Mouse (Mus musculus) hindbrain, embryonic 11.5 days (tissue): Measurements from ENCODE around the gene Slc35d2. TPM values are rescaled to one million over a fixed set of nuclear protein-coding genes. Genes with fewer than 3 reads are reported as not detected.
"Not testable (repeated sequence)": the region's sequence is repeated elsewhere in the genome, so short reads cannot be mapped to it uniquely, and the experiment has no call there.

Source experiments
- ATAC-seq: fragments of 200-750 bp; cut with Nextera tagmentation; 2 replicates; pipeline ENCODE4 v1.8.0; 2017; ENCODE audit warnings: mild to moderate bottlenecking, moderate TSS enrichment, moderate library complexity; ENCODE audit not compliant: low FRiP score
- DNase-seq: peaks from one replicate; pipeline ENCODE4 v3.0.0-alpha.2; 2015; ENCODE audit warnings: low spot score
- H3K27ac ChIP-seq: fragments of 300-500 bp; sonication (generic); 2 replicates; pipeline ENCODE4 v1.5.1; 2014; ENCODE audit warnings: mild to moderate bottlenecking, low read depth, low read length
- H3K27me3 ChIP-seq: fragments of 300-500 bp; sonication (generic); 2 replicates; pipeline ENCODE4 v1.6.1; 2014; ENCODE audit warnings: mild to moderate bottlenecking, low read length, moderate library complexity, mixed read lengths; ENCODE audit not compliant: control insufficient read depth, insufficient read depth
- H3K36me3 ChIP-seq: fragments of 300-500 bp; sonication (generic); 2 replicates; pipeline ENCODE4 v1.6.1; 2014; ENCODE audit warnings: mild to moderate bottlenecking, low read length, moderate library complexity, mixed read lengths; ENCODE audit not compliant: control insufficient read depth, insufficient read depth
- H3K4me1 ChIP-seq: fragments of 300-500 bp; sonication (generic); replicated peaks from 2 replicates; pipeline ENCODE4 v1.6.1; 2014; ENCODE audit warnings: low read length, mixed read lengths; ENCODE audit not compliant: control insufficient read depth, insufficient read depth
- H3K4me2 ChIP-seq: fragments of 300-500 bp; sonication (generic); replicated peaks from 2 replicates; pipeline ENCODE4 v1.6.1; 2014; ENCODE audit warnings: mild to moderate bottlenecking, low read depth, low read length
- H3K4me3 ChIP-seq: fragments of 300-500 bp; sonication (generic); 2 replicates; pipeline ENCODE4 v1.5.1; 2014; ENCODE audit warnings: low read depth, low read length
- H3K9ac ChIP-seq: fragments of 300-500 bp; sonication (generic); 2 replicates; pipeline ENCODE4 v1.6.1; 2014; ENCODE audit warnings: low read depth, low read length
- H3K9me3 ChIP-seq: fragments of 300-500 bp; sonication (generic); 2 replicates; pipeline ENCODE4 v1.6.1; 2016; ENCODE audit warnings: low read length; ENCODE audit not compliant: control insufficient read depth
- WGBS: fragments of 180-500 bp; shearing (Covaris S2); extraction: QIAGEN DNeasy Blood & Tissue Kit; methylation state at CpG from one replicate; pipeline ENCODE4 v1.1.7; 2014; 5-methylcytosine and 5-hydroxymethylcytosine counted together
- polyA plus RNA-seq: library from polyadenylated mRNA; unstranded; fragments of >200 nt; fragmentation: Nextera tagmentation; extraction: Ambion mirVana; gene quantifications from 2 replicates; pipeline ENCODE4 v1.2.1, GENCODE M21; 2014

Slc35d2 gene
- polyA plus RNA-seq, 1 experiment from 2014 or later: 6.9 TPM

- Histone ChIP-seq H3K27me3 (no peaks in the 10 kb centered on the region), H3K4me1 (no peaks in the 10 kb centered on the region), H3K4me3 (no peak overlapping the region), H3K9me3 (no peaks in the 10 kb centered on the region; the same call in 1 of the 2 replicates), H3K4me2 (no peak overlapping the region), H3K36me3 (no peaks in the 10 kb centered on the region), H3K27ac (no peak overlapping the region), H3K9ac (no peak overlapping the region)
- DNase-seq (no peak), ATAC-seq (no peak)
- WGBS: 56% methylated on average over 1 of the region's 1 CpGs
These were observed 75.2 kb downstream of the Slc35d2 start for GRCm38 (mm10) chr13:64053959-64054358.

- H3K9me3 ChIP-seq, H3K4me2 ChIP-seq, H3K4me1 ChIP-seq, H3K27ac ChIP-seq, ATAC-seq, DNase-seq, H3K9ac ChIP-seq, H3K36me3 ChIP-seq, H3K27me3 ChIP-seq, H3K4me3 ChIP-seq: not testable (repeated sequence)
- WGBS: 84% methylated on average over 2 of the region's 2 CpGs
These were observed 76.9 kb downstream of the Slc35d2 start for GRCm38 (mm10) chr13:64052281-64052680.

GRCm38 (mm10) chr13:64050895-64051294 lies 78.3 kb downstream of the Slc35d2 start:
- Histone ChIP-seq H3K4me3 (no peak overlapping the region), H3K9ac (no peak overlapping the region), H3K27ac (no peak overlapping the region), H3K4me1 (no peaks in the 10 kb centered on the region), H3K9me3 (no peaks in the 10 kb centered on the region; the same call in 1 of the 2 replicates), H3K27me3 (no peaks in the 10 kb centered on the region), H3K36me3 (no peaks in the 10 kb centered on the region), H3K4me2 (no peak overlapping the region)
- WGBS: 66% methylated on average over 4 of the region's 4 CpGs
- DNase-seq (no peak), ATAC-seq (no peak)

GRCm38 (mm10) chr13:64049535-64049934 lies 79.6 kb downstream of the Slc35d2 start:
- Histone ChIP-seq H3K9me3 (no peaks in the 10 kb centered on the region; the same call in 1 of the 2 replicates), H3K27me3 (no peaks in the 10 kb centered on the region), H3K4me1 (no peaks in the 10 kb centered on the region), H3K4me2 (no peak overlapping the region), H3K27ac (no peak overlapping the region), H3K4me3 (no peak overlapping the region), H3K9ac (no peak overlapping the region), H3K36me3 (no peaks in the 10 kb centered on the region)
- ATAC-seq (no peak), DNase-seq (no peak)

- Histone ChIP-seq H3K27ac (no peak overlapping the region), H3K9ac (no peak overlapping the region), H3K4me2 (no peak overlapping the region), H3K4me3 (no peak overlapping the region), H3K4me1 (no peaks in the 10 kb centered on the region), H3K36me3 (no peaks in the 10 kb centered on the region), H3K27me3 (no peaks in the 10 kb centered on the region), H3K9me3 (no peaks in the 10 kb centered on the region; the same call in 1 of the 2 replicates)
- DNase-seq: no peak
- no peak for ATAC-seq
- 95% methylated on average over 2 of the region's 2 CpGs for WGBS
These were observed 80.7 kb downstream of the Slc35d2 start for GRCm38 (mm10) chr13:64048467-64048866.

Other genes with a start within 250 kb of the Slc35d2 start
- gene Hsd17b3, start 40.1 kb downstream of the Slc35d2 start, polyA plus RNA-seq: not detected in 2 replicates
- gene Zfp367, start 23.8 kb upstream of the Slc35d2 start, polyA plus RNA-seq: 20.3 and 21.8 TPM in 2 replicates
- 30.3 and 31.0 TPM in 2 replicates for gene Habp4, start 32.5 kb upstream of the Slc35d2 start, polyA plus RNA-seq
- 14.9 and 16.0 TPM in 2 replicates for gene Cdc14b, start 145.9 kb upstream of the Slc35d2 start, polyA plus RNA-seq
- gene Aaed1, start 183.3 kb upstream of the Slc35d2 start, polyA plus RNA-seq: 16.9 and 21.6 TPM in 2 replicates
- gene Ctsl, start 241.5 kb upstream of the Slc35d2 start, polyA plus RNA-seq: 122 and 135 TPM in 2 replicates